Mouse (Mus musculus): ENCODE results near the gene Klhl32.
"Not testable (repeated sequence)": the region's sequence is repeated elsewhere in the genome, so short reads cannot be mapped to it uniquely, and the experiment has no call there.

Gene Klhl32

DNA sequence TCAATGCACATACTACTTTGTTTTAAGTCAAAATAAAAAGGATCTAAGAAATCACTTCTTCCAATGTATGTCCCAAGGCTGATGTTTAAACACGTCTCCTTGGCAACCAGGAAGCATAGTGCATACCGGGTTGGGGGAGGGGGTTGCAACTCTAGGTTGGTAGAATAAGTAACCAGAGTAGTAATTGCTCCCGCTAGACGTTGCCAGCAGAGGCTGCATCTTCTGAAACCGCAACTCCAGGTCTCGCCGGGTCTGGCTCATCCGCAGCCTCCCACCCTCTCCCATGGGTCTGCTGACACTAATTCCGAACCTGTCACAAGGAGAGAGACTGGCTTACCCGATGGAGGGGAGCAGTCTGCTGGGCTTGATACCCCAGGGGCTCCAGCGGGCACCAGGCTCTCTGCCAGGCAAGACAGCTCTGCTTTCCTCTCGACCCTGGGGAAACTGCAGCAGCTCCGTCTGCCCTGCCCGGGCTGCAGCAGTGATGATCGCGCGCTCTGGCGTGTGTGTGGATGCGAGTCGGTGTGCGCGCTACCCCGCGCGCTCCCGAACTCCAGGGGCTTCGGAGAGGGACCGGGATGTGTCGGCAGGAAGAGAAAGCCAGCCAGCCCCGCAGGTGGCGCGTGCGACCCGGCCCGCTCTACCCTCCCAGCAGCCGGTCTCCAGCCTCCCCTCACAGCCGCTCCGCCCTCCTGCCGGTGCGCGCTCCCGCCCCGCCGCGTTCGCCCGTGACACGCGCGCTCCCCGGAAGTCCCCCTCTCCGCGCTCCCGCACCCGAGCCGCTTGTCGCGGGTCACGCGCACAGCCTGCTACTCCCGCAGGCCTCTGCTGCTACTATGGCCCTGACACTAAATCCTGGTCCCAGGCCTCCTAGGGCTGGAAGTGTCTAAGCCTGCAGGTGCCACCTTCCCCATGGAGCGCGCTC lies at the start of gene Klhl32:
TSS of gene Klhl32 (minus strand) at position 724 of the 925 bp plus-strand sequence.
- DNase-seq (ENCODE audit: low spot score) = peak; percentile 49

- no peak for DNase-seq (ENCODE audit: low spot score)
Measured at GRCm38 (mm10) chr4:24899146-24899545, 48.2 kb upstream of the Klhl32 start.

DNA sequence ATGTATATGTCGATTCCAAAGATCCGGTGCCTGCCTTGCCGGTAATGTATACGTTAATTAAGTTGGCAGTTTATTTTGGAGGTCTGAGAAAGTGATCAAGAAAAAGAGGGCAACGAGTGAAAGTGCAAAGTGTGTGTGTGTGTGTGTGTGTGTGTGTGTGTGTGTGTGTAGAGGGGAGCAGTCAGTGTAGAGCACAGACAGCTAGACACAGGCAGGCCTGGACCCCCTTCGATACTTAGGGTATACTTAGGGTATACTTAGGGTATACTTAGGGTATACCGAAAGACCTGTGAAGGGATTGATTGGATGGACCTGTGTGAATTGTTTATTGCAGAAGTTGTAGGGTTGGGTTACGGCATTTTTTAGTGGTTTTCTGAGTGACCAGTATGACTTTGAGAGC lies 47.7 kb upstream of the Klhl32 start:
- no peak for DNase-seq (ENCODE audit: low spot score)

GRCm38 (mm10) chr4:24897851-24898515 lies 47.1 kb upstream of the Klhl32 start, which contains the start of gene Ndufaf4:
Gene Ndufaf4 (plus strand): TSS chr4:24898083.
- DNase-seq (ENCODE audit: low spot score) = peak; percentile 99

DNA sequence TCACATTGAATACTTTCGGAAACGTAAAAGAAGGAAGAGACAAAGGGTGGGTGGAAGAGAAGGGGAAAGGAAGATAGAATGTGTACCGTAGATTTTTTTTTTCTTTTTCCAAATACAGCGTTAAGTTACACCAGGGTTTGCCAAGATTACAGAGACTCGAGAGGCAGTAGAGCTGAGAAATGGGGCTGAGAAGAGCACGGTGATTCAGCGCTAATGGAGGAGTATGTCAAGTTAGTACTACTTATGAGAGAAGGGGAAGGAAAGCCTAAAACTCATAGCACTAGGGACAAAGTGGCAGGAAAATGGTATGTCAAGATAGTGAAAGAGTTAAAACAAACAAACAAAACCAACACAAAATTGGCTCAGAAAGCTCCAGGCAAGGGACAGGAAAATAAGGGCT lies 46.4 kb upstream of the Klhl32 start:
- no peak for DNase-seq (ENCODE audit: low spot score)

- no peak for DNase-seq (ENCODE audit: low spot score)
Measured at GRCm38 (mm10) chr4:24896829-24897228, 45.9 kb upstream of the Klhl32 start.

DNA sequence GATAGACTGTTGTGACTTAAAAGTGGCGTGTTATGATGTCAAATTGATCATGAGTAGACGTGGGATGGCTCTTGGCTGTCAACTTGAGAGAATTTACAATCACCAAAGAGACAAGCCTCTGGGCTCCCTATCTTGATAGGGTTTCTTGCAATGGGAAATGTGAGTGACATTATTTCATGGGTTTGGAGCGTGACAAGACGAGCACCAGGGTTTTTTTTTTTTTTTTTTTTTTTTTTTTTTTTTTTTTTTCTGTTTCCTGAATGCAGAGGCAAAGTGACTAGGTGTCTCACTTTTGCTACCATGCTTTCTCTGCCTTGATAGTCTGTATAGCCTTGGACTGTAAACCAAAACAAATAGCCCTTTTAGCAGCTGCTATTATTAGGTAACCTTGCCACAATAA lies 43.7 kb upstream of the Klhl32 start:
- DNase-seq (ENCODE audit: low spot score) = no peak

DNA sequence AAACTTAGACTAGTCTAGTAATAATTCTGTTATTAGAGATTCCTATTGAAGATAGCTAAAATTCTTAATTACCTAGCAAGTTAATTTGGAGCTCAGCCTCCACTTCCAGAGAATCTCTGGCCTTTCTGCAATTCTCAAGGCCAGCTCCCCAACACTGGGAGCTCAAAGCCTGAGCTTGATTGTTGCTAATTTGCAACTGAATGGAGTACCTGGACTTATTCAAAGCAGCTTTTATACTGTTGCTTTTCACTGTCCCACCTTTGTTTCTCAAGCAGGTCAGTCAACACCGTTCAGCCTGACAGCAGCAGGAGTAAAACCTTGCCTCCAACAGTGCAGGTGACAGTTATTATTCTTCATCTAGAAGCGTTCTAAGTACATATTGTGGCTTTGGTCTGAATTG lies 41.4 kb upstream of the Klhl32 start:
- DNase-seq (ENCODE audit: low spot score) = not testable (repeated sequence)

DNA sequence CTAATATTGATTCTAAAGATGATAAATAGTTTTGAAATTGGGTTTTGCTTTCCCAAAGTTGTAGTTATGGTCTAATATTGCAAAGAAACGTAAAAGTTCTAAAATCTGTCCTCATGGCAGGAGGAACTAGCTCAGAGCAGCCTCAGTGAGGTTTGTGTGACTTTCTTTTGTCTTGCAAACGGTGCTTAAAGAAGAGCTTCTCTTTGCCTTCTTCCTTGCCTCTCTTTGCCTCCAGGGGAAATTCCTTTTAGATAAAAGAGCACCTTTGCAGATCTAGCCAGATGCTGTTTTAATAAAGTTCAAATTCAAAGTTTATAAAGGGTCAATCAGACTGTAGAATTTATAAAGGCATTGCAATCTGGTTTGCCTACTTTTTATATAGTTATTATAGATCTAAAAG lies 38.5 kb upstream of the Klhl32 start:
- not testable (repeated sequence) for DNase-seq (ENCODE audit: low spot score)

DNA sequence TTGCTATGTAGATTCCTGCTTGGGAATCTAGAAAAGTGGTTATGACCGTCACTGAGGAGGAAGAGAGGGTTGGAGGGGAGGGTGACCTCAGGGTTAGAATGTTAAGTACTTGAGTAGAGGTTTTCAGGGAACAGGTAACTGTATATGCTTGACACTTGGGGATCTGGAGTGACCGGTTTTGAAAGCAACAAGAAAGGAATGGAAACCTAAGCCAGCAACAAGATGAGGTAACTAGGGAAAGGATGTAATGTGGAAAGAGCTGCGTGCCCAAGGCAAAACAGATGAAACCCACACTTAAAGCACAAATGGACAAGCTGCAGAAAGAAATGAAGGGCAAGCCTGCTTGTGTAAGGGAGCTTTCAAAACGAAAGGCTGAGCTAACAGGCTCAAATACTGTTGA lies 18.3 kb upstream of the Klhl32 start:
- DNase-seq (ENCODE audit: low spot score) = no peak

DNA sequence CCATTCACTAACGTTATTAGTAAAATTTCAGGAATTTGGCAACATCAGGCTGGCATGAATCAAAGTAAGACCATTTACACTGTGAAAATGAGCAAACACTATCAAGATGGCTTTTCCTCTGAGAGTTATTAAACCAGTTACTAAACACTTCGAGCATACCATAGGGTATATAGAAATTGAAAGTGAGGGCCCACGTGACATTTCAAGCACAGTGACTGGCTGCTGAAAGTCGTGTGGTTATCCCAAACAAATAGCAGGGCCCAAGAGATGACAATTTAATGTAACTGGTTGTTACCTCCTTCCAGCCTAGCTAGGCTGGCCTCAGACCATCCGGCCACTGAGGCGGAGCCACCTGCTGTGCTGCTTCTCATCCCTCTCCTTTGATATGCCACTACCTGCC lies 14.8 kb upstream of the Klhl32 start:
- DNase-seq (ENCODE audit: low spot score) = no peak

DNA sequence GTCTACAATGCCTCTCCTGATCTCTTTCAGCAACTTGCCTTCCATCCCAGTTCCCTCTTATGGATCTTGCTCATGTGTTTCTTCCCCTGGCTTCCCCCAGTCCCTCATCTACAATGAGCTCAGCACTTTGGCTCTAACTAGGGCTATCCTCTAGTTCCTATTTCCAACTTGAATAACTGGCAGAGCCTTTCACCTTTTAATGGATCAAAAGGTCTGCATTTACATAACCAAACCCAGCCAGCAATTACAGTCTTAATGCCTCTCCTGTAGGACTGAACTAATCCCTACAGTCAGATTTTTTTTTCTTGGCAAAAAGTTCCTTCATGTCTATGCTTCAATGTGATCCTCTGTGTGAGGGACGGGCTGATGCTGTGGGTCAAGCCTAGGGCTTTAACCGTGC lies 3.5 kb downstream of the Klhl32 start:
- no peak for DNase-seq (ENCODE audit: low spot score)

DNA sequence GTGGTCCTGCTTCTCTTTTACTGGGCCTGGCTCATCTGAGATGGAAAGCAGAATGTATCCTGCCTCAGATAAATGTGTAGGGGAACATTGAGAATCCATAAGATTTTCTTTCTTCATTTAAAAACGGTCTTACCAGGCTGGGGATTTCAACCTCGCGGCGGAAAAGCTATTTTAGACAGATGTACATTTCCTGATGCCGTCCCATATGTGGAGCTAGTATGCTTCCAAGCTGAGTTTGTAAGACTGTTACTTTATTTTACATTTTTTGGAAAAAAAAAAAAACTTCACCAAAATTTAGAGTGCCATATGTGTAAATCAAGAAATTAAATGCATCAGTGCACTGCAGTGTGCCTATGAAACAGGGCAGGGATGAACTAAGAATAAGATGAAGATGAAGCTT lies 5.4 kb downstream of the Klhl32 start:
- DNase-seq (ENCODE audit: low spot score) = no peak

GRCm38 (mm10) chr4:24838567-24838966 lies 12.4 kb downstream of the Klhl32 start:
- no peak for DNase-seq (ENCODE audit: low spot score)

GRCm38 (mm10) chr4:24835555-24835954 lies 15.4 kb downstream of the Klhl32 start:
- no peak for DNase-seq (ENCODE audit: low spot score)

GRCm38 (mm10) chr4:24808316-24808715 lies 42.6 kb downstream of the Klhl32 start:
- no peak for DNase-seq (ENCODE audit: low spot score)

DNA sequence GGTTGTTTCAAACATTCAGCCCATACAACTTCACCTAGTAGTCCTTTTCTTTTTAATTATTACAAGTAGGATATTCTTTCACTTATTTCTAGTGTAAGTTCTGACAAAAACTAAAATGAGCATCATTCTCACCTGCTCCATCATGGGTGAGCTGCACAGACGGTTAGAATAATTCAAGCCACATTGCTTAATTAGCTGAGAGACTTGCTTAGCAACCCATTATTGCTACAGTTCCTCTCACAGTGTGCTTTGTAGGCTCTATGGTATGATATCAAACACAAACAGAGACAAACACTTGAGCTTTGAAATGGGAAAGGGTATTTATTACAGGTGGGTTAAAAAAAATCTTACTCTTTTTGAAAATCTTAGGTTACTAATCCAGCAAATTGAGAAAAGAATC lies 49.0 kb downstream of the Klhl32 start:
- DNase-seq (ENCODE audit: low spot score) = no peak

- no peak for DNase-seq (ENCODE audit: low spot score)
Measured at GRCm38 (mm10) chr4:24801343-24801742, 49.6 kb downstream of the Klhl32 start.

DNA sequence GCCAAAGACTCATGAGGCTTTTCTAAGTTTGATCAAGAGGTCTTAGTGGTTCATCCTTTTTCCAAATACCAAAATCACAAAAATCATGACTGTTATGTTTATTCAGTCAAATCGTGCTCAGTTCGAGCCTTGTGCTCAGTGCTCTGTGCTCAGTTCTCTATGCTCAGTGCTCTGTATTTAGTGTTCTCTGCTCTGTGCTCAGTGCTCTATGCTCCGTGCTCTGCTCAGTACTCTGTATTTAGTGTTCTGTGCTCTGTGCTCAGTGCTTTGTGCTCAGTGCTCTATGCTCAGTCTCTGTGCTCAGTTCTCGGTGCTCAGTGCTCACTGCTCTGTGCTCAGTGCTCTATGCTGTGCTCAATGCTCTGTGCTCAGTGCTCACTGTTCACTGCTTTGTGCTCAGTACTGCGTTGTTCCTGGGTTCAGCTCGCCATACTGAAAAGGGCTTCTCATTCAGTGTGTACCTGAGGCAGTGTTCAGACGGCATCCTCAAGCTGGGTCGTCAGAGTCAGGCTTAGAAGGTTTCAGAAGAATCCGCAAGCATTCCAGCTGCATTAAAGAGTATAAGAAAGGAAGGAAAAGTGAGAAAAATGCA lies 50.5 kb downstream of the Klhl32 start:
- DNase-seq (ENCODE audit: low spot score) = no peak

GRCm38 (mm10) chr4:24799037-24799436 lies 51.9 kb downstream of the Klhl32 start:
- DNase-seq (ENCODE audit: low spot score) = no peak

DNA sequence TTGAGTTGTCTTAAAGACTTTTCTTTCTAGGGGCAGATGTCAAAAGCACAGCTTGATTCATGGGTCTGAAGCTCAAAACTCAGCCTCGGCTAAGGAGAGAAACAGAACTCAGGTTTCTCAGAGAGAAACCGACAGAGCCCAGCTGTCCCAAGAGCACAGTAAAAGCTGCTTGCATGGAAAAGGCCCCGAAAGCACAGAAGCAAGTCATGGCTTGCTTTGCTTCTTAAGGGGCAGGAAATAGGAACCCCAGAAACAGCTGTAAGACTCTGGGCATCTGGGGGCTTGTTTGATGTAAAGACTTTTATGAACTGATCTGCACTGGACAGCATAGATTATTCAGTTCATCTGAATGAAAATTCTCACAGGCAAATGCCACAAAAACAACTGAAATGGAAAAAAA lies 53.1 kb downstream of the Klhl32 start:
- no peak for DNase-seq (ENCODE audit: low spot score)

- DNase-seq (ENCODE audit: low spot score) = no peak
Measured at GRCm38 (mm10) chr4:24797280-24797679, 53.6 kb downstream of the Klhl32 start.

GRCm38 (mm10) chr4:24796229-24796628 lies 54.7 kb downstream of the Klhl32 start:
- DNase-seq (ENCODE audit: low spot score) = no peak

Measured in ovary, postnatal 10 days (tissue).